Mouse (Mus musculus): ENCODE results near the gene Kctd4.
A peak's percentile ranks its signal among the peaks of the same experiment; 100 is the strongest.
"Not testable (repeated sequence)": the region's sequence is repeated elsewhere in the genome, so short reads cannot be mapped to it uniquely, and the experiment has no call there.

Kctd4 gene

GRCm38 (mm10) chr14:75954766-75955165 lies at the start of gene Kctd4:
Gene Kctd4, plus strand, starts transcription at chr14:75955009.
- DNase-seq (ENCODE audit: low read depth, low spot score) = no peak

GRCm38 (mm10) chr14:75906931-75907330 lies 47.9 kb upstream of the Kctd4 start:
- DNase-seq (ENCODE audit: low read depth, low spot score) = no peak

GRCm38 (mm10) chr14:75911968-75912367 lies 42.8 kb upstream of the Kctd4 start:
- no peak for DNase-seq (ENCODE audit: low read depth, low spot score)

- DNase-seq (ENCODE audit: low read depth, low spot score) = no peak
Measured at GRCm38 (mm10) chr14:75912665-75913064, 42.1 kb upstream of the Kctd4 start.

GRCm38 (mm10) chr14:75923314-75924052 lies 31.3 kb upstream of the Kctd4 start:
- no peak for DNase-seq (ENCODE audit: low read depth, low spot score)

- not testable (repeated sequence) for DNase-seq (ENCODE audit: low read depth, low spot score)
Measured at GRCm38 (mm10) chr14:75929713-75930112, 25.1 kb upstream of the Kctd4 start.

- no peak for DNase-seq (ENCODE audit: low read depth, low spot score)
Measured at GRCm38 (mm10) chr14:75931266-75931665, 23.5 kb upstream of the Kctd4 start.

- DNase-seq (ENCODE audit: low read depth, low spot score) = peak; percentile 33
Measured at GRCm38 (mm10) chr14:75934359-75934758, 20.4 kb upstream of the Kctd4 start.

- no peak for DNase-seq (ENCODE audit: low read depth, low spot score)
Measured at GRCm38 (mm10) chr14:75937714-75938113, 17.1 kb upstream of the Kctd4 start.

GRCm38 (mm10) chr14:75941500-75941899 lies 13.3 kb upstream of the Kctd4 start:
- DNase-seq (ENCODE audit: low read depth, low spot score) = no peak

- DNase-seq (ENCODE audit: low read depth, low spot score) = no peak
Measured at GRCm38 (mm10) chr14:75942365-75942764, 12.4 kb upstream of the Kctd4 start.

GRCm38 (mm10) chr14:75947674-75948073 lies 7.1 kb upstream of the Kctd4 start:
- no peak for DNase-seq (ENCODE audit: low read depth, low spot score)

- DNase-seq (ENCODE audit: low read depth, low spot score) = no peak
Measured at GRCm38 (mm10) chr14:75953011-75953410, 1.8 kb upstream of the Kctd4 start.

- no peak for DNase-seq (ENCODE audit: low read depth, low spot score)
Measured at GRCm38 (mm10) chr14:75962250-75962649, 7.4 kb downstream of the Kctd4 start.

- no peak for DNase-seq (ENCODE audit: low read depth, low spot score)
Measured at GRCm38 (mm10) chr14:75963215-75963614, 8.4 kb downstream of the Kctd4 start.

GRCm38 (mm10) chr14:75964000-75964399 lies 9.2 kb downstream of the Kctd4 start:
- no peak for DNase-seq (ENCODE audit: low read depth, low spot score)

- no peak for DNase-seq (ENCODE audit: low read depth, low spot score)
Measured at GRCm38 (mm10) chr14:75964433-75964832, 9.6 kb downstream of the Kctd4 start.

GRCm38 (mm10) chr14:75967291-75967690 lies 12.5 kb downstream of the Kctd4 start:
- DNase-seq (ENCODE audit: low read depth, low spot score) = no peak

- DNase-seq (ENCODE audit: low read depth, low spot score) = no peak
Measured at GRCm38 (mm10) chr14:75976107-75976506, 21.3 kb downstream of the Kctd4 start.

- DNase-seq (ENCODE audit: low read depth, low spot score) = no peak
Measured at GRCm38 (mm10) chr14:75981231-75981630, 26.4 kb downstream of the Kctd4 start.

- DNase-seq (ENCODE audit: low read depth, low spot score) = no peak
Measured at GRCm38 (mm10) chr14:75983891-75984290, 29.1 kb downstream of the Kctd4 start.

- peak; percentile 10 for DNase-seq (ENCODE audit: low read depth, low spot score)
Measured at GRCm38 (mm10) chr14:75985112-75985511, 30.3 kb downstream of the Kctd4 start.

GRCm38 (mm10) chr14:75986878-75987483 lies 32.2 kb downstream of the Kctd4 start:
- peak; percentile 23 for DNase-seq (ENCODE audit: low read depth, low spot score)
